Mouse (Mus musculus): ENCODE data around the gene Hsf2bp. TPM values are rescaled to one million over a fixed set of nuclear protein-coding genes. Genes with fewer than 3 reads are reported as not detected.

The Hsf2bp gene
- polyA plus RNA-seq, 1 experiment from 2014 or later: 0.33 TPM

GRCm38 (mm10) chr17:31905201-31905790 lies 130.9 kb downstream of the Hsf2bp start:
- H3K36me3 ChIP-seq (ENCODE audit: control insufficient read depth, insufficient read depth, low read length): no peaks in the 10 kb centered on the region
- no peak overlapping the region for H3K4me2 ChIP-seq (ENCODE audit: low read length)
- H3K27ac ChIP-seq (ENCODE audit: low read depth, low read length): no peak overlapping the region
- H3K27me3 ChIP-seq (replicated peaks; ENCODE audit: control insufficient read depth, insufficient read depth, low read length): no peaks in the 10 kb centered on the region
- WGBS: 89% methylated on average over 9 of the region's 9 CpGs
- H3K4me3 ChIP-seq (ENCODE audit: low read depth, low read length): no peak overlapping the region
- no peak for ATAC-seq
- H3K9me3 ChIP-seq (replicated peaks; ENCODE audit: control insufficient read depth, low read length): no peaks in the 10 kb centered on the region
- H3K9ac ChIP-seq (ENCODE audit: low read length): no peak overlapping the region
- DNase-seq (ENCODE audit: low spot score): no peak
- no peaks in the 10 kb centered on the region for H3K4me1 ChIP-seq (ENCODE audit: control insufficient read depth, insufficient read depth, low read length)

- DNase-seq (ENCODE audit: low spot score) (no peak), ATAC-seq (no peak)
- H3K36me3 ChIP-seq (ENCODE audit: control insufficient read depth, insufficient read depth, low read length): no peaks in the 10 kb centered on the region
- no peak overlapping the region for H3K27ac ChIP-seq (ENCODE audit: low read depth, low read length)
- H3K4me2 ChIP-seq (ENCODE audit: low read length): no peak overlapping the region
- 92% methylated on average over 7 of the region's 7 CpGs for WGBS
- H3K9me3 ChIP-seq (replicated peaks; ENCODE audit: control insufficient read depth, low read length): no peaks in the 10 kb centered on the region
- H3K9ac ChIP-seq (ENCODE audit: low read length): no peak overlapping the region
- no peaks in the 10 kb centered on the region for H3K4me1 ChIP-seq (ENCODE audit: control insufficient read depth, insufficient read depth, low read length)
- H3K4me3 ChIP-seq (ENCODE audit: low read depth, low read length): no peak overlapping the region
- no peaks in the 10 kb centered on the region for H3K27me3 ChIP-seq (replicated peaks; ENCODE audit: control insufficient read depth, insufficient read depth, low read length)
Observed at GRCm38 (mm10) chr17:31904036-31904435, 132.1 kb downstream of the Hsf2bp start.

GRCm38 (mm10) chr17:31902630-31903198 lies 133.4 kb downstream of the Hsf2bp start:
- no peak for ATAC-seq

GRCm38 (mm10) chr17:31901461-31902204 lies 134.5 kb downstream of the Hsf2bp start:
- WGBS: 82% methylated on average over 11 of the region's 11 CpGs
- Histone ChIP-seq H3K9me3 (replicated peaks; ENCODE audit: control insufficient read depth, low read length) (no peaks in the 10 kb centered on the region), H3K27me3 (replicated peaks; ENCODE audit: control insufficient read depth, insufficient read depth, low read length) (no peaks in the 10 kb centered on the region), H3K4me2 (ENCODE audit: low read length) (no peak overlapping the region), H3K27ac (ENCODE audit: low read depth, low read length) (no peak overlapping the region), H3K9ac (ENCODE audit: low read length) (no peak overlapping the region), H3K4me1 (ENCODE audit: control insufficient read depth, insufficient read depth, low read length) (no peaks in the 10 kb centered on the region), H3K36me3 (ENCODE audit: control insufficient read depth, insufficient read depth, low read length) (no peaks in the 10 kb centered on the region), H3K4me3 (ENCODE audit: low read depth, low read length) (no peak overlapping the region)
- ATAC-seq (no peak), DNase-seq (ENCODE audit: low spot score) (no peak)

More at GRCm38 (mm10) chr17:31902630-31903198, 133.4 kb downstream of the Hsf2bp start:
- no peak overlapping the region for H3K9ac ChIP-seq (ENCODE audit: low read length)
- WGBS: 75% methylated on average over 3 of the region's 3 CpGs
- no peak overlapping the region for H3K4me2 ChIP-seq (ENCODE audit: low read length)
- H3K36me3 ChIP-seq (ENCODE audit: control insufficient read depth, insufficient read depth, low read length): no peaks in the 10 kb centered on the region
- H3K27me3 ChIP-seq (replicated peaks; ENCODE audit: control insufficient read depth, insufficient read depth, low read length): no peaks in the 10 kb centered on the region
- H3K4me1 ChIP-seq (ENCODE audit: control insufficient read depth, insufficient read depth, low read length): no peaks in the 10 kb centered on the region
- H3K9me3 ChIP-seq (replicated peaks; ENCODE audit: control insufficient read depth, low read length): no peaks in the 10 kb centered on the region
- no peak overlapping the region for H3K4me3 ChIP-seq (ENCODE audit: low read depth, low read length)
- no peak overlapping the region for H3K27ac ChIP-seq (ENCODE audit: low read depth, low read length)
- DNase-seq (ENCODE audit: low spot score): no peak

- Histone ChIP-seq H3K4me3 (ENCODE audit: low read depth, low read length) (no peak overlapping the region), H3K36me3 (ENCODE audit: control insufficient read depth, insufficient read depth, low read length) (no peaks in the 10 kb centered on the region), H3K4me1 (ENCODE audit: control insufficient read depth, insufficient read depth, low read length) (no peaks in the 10 kb centered on the region), H3K4me2 (ENCODE audit: low read length) (no peak overlapping the region), H3K9me3 (replicated peaks; ENCODE audit: control insufficient read depth, low read length) (no peaks in the 10 kb centered on the region), H3K27ac (ENCODE audit: low read depth, low read length) (no peak overlapping the region), H3K9ac (ENCODE audit: low read length) (no peak overlapping the region), H3K27me3 (replicated peaks; ENCODE audit: control insufficient read depth, insufficient read depth, low read length) (no peaks in the 10 kb centered on the region)
- 58% methylated on average over 5 of the region's 5 CpGs for WGBS
- ATAC-seq (no peak), DNase-seq (ENCODE audit: low spot score) (no peak)
Observed at GRCm38 (mm10) chr17:31898941-31899340, 137.2 kb downstream of the Hsf2bp start.

- Histone ChIP-seq H3K4me1 (ENCODE audit: control insufficient read depth, insufficient read depth, low read length) (no peaks in the 10 kb centered on the region), H3K27me3 (replicated peaks; ENCODE audit: control insufficient read depth, insufficient read depth, low read length) (no peaks in the 10 kb centered on the region), H3K4me3 (ENCODE audit: low read depth, low read length) (no peak overlapping the region), H3K4me2 (ENCODE audit: low read length) (no peak overlapping the region), H3K9ac (ENCODE audit: low read length) (no peak overlapping the region), H3K36me3 (ENCODE audit: control insufficient read depth, insufficient read depth, low read length) (no peaks in the 10 kb centered on the region), H3K27ac (ENCODE audit: low read depth, low read length) (no peak overlapping the region), H3K9me3 (replicated peaks; ENCODE audit: control insufficient read depth, low read length) (no peaks in the 10 kb centered on the region)
- 89% methylated on average over 4 of the region's 4 CpGs for WGBS
- DNase-seq (ENCODE audit: low spot score): no peak
- ATAC-seq: no peak
Observed at GRCm38 (mm10) chr17:31897186-31897793, 138.9 kb downstream of the Hsf2bp start.

GRCm38 (mm10) chr17:31896751-31897150 lies 139.4 kb downstream of the Hsf2bp start:
- no peaks in the 10 kb centered on the region for H3K27me3 ChIP-seq (replicated peaks; ENCODE audit: control insufficient read depth, insufficient read depth, low read length)
- no peaks in the 10 kb centered on the region for H3K9me3 ChIP-seq (replicated peaks; ENCODE audit: control insufficient read depth, low read length)
- no peaks in the 10 kb centered on the region for H3K4me1 ChIP-seq (ENCODE audit: control insufficient read depth, insufficient read depth, low read length)
- H3K4me3 ChIP-seq (ENCODE audit: low read depth, low read length): no peak overlapping the region
- H3K36me3 ChIP-seq (ENCODE audit: control insufficient read depth, insufficient read depth, low read length): no peaks in the 10 kb centered on the region
- ATAC-seq (no peak), DNase-seq (ENCODE audit: low spot score) (no peak)
- WGBS: 71% methylated on average over 3 of the region's 3 CpGs
- no peak overlapping the region for H3K27ac ChIP-seq (ENCODE audit: low read depth, low read length)
- H3K4me2 ChIP-seq (ENCODE audit: low read length): no peak overlapping the region
- no peak overlapping the region for H3K9ac ChIP-seq (ENCODE audit: low read length)

GRCm38 (mm10) chr17:31896311-31896710 lies 139.8 kb downstream of the Hsf2bp start:
- H3K9ac ChIP-seq (ENCODE audit: low read length): no peak overlapping the region
- ATAC-seq (no peak), DNase-seq (ENCODE audit: low spot score) (no peak)
- H3K36me3 ChIP-seq (ENCODE audit: control insufficient read depth, insufficient read depth, low read length): no peaks in the 10 kb centered on the region
- H3K9me3 ChIP-seq (replicated peaks; ENCODE audit: control insufficient read depth, low read length): no peaks in the 10 kb centered on the region
- H3K27ac ChIP-seq (ENCODE audit: low read depth, low read length): no peak overlapping the region
- 95% methylated on average over 7 of the region's 7 CpGs for WGBS
- H3K4me1 ChIP-seq (ENCODE audit: control insufficient read depth, insufficient read depth, low read length): no peaks in the 10 kb centered on the region
- H3K4me3 ChIP-seq (ENCODE audit: low read depth, low read length): no peak overlapping the region
- no peak overlapping the region for H3K4me2 ChIP-seq (ENCODE audit: low read length)
- H3K27me3 ChIP-seq (replicated peaks; ENCODE audit: control insufficient read depth, insufficient read depth, low read length): no peaks in the 10 kb centered on the region
